Mouse (Mus musculus) lung, embryonic 14.5 days (tissue): ENCODE results near the gene Synpo2. TPM values are rescaled to one million over a fixed set of nuclear protein-coding genes. Genes with fewer than 3 reads are reported as not detected.

Experiments used
- ATAC-seq: fragments of 200-750 bp; cut with Nextera tagmentation; 2 replicates; pipeline ENCODE4 v1.8.0; 2017; ENCODE audit warnings: mild to moderate bottlenecking, moderate TSS enrichment, moderate library complexity; ENCODE audit not compliant: insufficient read depth
- DNase-seq: peaks from one replicate; pipeline ENCODE4 v3.0.0-alpha.2; 2015
- H3K27ac ChIP-seq: fragments of 300-500 bp; sonication (generic); 2 replicates; pipeline ENCODE4 v1.5.1; 2014; ENCODE audit warnings: low read depth, mild to moderate bottlenecking, moderate library complexity
- H3K27me3 ChIP-seq: fragments of 300-500 bp; sonication (generic); 2 replicates; pipeline ENCODE4 v1.6.1; 2014; ENCODE audit warnings: low read length, control low read depth; ENCODE audit not compliant: insufficient read depth
- H3K36me3 ChIP-seq: fragments of 300-500 bp; sonication (generic); 2 replicates; pipeline ENCODE4 v1.6.1; 2014; ENCODE audit warnings: control low read depth; ENCODE audit not compliant: insufficient read depth
- H3K4me1 ChIP-seq: fragments of 300-500 bp; sonication (generic); 2 replicates; pipeline ENCODE4 v1.6.1; 2014; ENCODE audit warnings: antibody characterized with exemption, control low read depth; ENCODE audit not compliant: insufficient read depth
- H3K4me2 ChIP-seq: fragments of 300-500 bp; sonication (generic); 2 replicates; pipeline ENCODE4 v1.6.1; 2014; ENCODE audit warnings: mild to moderate bottlenecking
- H3K4me3 ChIP-seq: fragments of 300-500 bp; sonication (generic); 2 replicates; pipeline ENCODE4 v1.5.1; 2014; ENCODE audit warnings: low read depth, low read length
- H3K9ac ChIP-seq: fragments of 300-500 bp; sonication (generic); 2 replicates; pipeline ENCODE4 v1.6.1; 2014
- H3K9me3 ChIP-seq: fragments of 300-500 bp; sonication (generic); 2 replicates; pipeline ENCODE4 v1.6.1; 2016; ENCODE audit warnings: low read depth, low read length, control low read depth
- CTCF ChIP-seq: IDR thresholded peaks from 2 replicates; pipeline ENCODE4 v1.5.1; 2016; ENCODE audit warnings: antibody characterized with exemption, low read depth
- WGBS: fragments of 180-500 bp; shearing (Covaris S2); extraction: QIAGEN DNeasy Blood & Tissue Kit; methylation state at CpG from one replicate; pipeline ENCODE4 v1.1.7; 2014; 5-methylcytosine and 5-hydroxymethylcytosine counted together
- polyA plus RNA-seq: library from polyadenylated mRNA; unstranded; fragments of >200 nt; fragmentation: Nextera tagmentation; extraction: Ambion mirVana; gene quantifications from 2 replicates; pipeline ENCODE4 v1.2.1, GENCODE M21; 2014

Synpo2 gene
- polyA plus RNA-seq, 1 experiment from 2014 or later = 13.2 TPM

DNA sequence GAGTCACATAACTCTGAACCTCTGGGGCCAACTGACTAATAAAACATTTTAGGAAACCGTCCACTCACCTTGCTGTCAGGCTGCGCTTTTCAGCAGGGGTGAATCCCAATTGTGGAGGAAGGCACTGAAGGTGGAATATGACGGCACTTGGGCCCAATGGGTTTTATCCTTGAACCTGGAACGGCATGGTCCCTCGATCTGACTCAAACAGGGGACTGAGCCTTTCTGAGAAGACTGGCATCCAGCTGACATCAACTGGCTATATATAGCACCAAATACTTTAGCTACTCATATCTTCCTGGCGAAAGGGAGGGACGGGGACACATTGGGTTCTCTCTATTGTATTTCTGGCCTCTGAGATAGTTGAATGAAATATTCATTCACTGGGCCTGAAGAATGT, 201.2 kb downstream of the Synpo2 start, which contains the start of gene Myoz2:
Gene Myoz2, minus strand, starts transcription at position 264 of the 400 bp plus-strand sequence.
- Histone ChIP-seq H3K27ac (no peak within 1 kb of the TSS), H3K9ac (no peak within 1 kb of the TSS), H3K4me3 (no peak within 1 kb of the TSS), H3K4me2 (no peak within 1 kb of the TSS), H3K4me1 (no peaks in the 10 kb centered on the region), H3K27me3 (no peaks in the 10 kb centered on the region), H3K9me3 (no peaks in the 10 kb centered on the region), H3K36me3 (no peaks in the 10 kb centered on the region)
- WGBS = 83% methylated on average over 7 of the region's 7 CpGs
- no peak for TF ChIP-seq CTCF
- ATAC-seq = no peak
- no peak for DNase-seq

DNA sequence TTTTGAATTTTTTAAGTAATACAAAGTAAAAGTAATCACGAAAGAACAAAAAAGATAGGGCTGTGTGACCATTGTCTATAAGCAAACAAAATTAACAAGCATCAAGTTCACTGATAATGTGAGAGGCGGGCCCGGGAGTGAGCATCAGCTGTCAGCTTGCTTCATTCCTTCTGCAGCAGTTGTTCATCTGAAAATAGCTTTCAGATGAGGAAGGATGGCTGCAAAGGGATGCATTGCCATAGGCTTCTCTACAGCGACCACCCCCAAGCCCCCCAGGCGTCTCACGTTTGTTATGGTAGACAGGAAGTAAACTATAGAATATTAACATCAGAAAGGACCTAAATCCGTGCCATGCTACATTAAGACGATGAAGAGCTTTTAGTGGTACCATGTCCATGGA, 202.1 kb downstream of the Synpo2 start:
- no peaks in the 10 kb centered on the region for H3K4me1 ChIP-seq
- H3K9me3 ChIP-seq = no peaks in the 10 kb centered on the region
- H3K27ac ChIP-seq = no peak overlapping the region
- no peaks in the 10 kb centered on the region for H3K36me3 ChIP-seq
- H3K4me3 ChIP-seq = no peak overlapping the region
- no peak for TF ChIP-seq CTCF
- H3K27me3 ChIP-seq = no peaks in the 10 kb centered on the region
- no peak overlapping the region for H3K4me2 ChIP-seq
- no peak for DNase-seq
- ATAC-seq = no peak
- WGBS = 66% methylated on average over 8 of the region's 8 CpGs
- H3K9ac ChIP-seq = no peak overlapping the region

Other genes starting within 250 kb of the Synpo2 start
- gene Myoz2, start 201.1 kb downstream of the Synpo2 start, polyA plus RNA-seq = 0.17 and 1.2 TPM in 2 replicates
- gene Sec24d, start 31.3 kb upstream of the Synpo2 start, polyA plus RNA-seq = 66.1 and 78.9 TPM in 2 replicates
- gene Mettl14, start 150.0 kb upstream of the Synpo2 start, polyA plus RNA-seq = 20.1 and 21.0 TPM in 2 replicates
- 11.5 and 12.0 TPM in 2 replicates for gene Prss12, start 210.8 kb upstream of the Synpo2 start, polyA plus RNA-seq